Mouse (Mus musculus): Measurements from ENCODE around the gene Fancd2. TPM values are rescaled to one million over a fixed set of nuclear protein-coding genes. Genes with fewer than 3 reads are reported as not detected.
A peak's percentile ranks its signal among the peaks of the same experiment; 100 is the strongest.

Gene Fancd2
- total RNA-seq, 2 experiments from 2014 or later = 3.2 to 4.9 TPM

DNA sequence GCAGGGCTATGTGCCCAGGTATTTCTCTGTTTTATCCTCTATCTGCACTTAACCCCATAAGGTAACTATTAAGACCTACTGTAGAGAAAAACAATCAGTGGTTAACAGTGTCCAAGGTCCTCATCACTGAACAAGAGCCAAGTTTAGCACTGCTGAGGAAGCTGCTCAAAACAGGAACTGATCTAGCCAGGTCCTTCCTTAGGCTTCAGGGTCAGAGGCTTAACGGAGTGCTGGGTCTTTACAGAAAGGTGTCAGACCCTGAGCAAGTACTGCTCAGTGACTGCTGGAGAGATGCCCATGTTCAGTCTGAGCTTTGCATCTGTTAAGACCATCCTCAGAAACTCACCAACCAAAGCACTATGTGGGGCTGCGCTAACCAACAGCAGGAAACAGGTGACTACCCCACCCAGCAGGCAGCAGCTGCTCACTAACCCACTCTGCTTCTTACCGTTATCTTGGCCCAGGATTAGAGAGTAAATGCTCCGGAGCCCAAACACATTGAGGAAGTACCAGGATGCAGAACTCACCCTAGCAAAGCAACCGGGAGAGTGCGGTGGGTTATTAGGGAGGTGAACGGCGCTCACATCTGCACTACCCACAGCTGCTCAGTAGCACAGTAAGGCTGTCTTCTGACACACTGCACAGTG lies 13.9 kb upstream of the Fancd2 start:
- no peak for DNase-seq (ENCODE audit: low spot score in 2 of 2)

DNA sequence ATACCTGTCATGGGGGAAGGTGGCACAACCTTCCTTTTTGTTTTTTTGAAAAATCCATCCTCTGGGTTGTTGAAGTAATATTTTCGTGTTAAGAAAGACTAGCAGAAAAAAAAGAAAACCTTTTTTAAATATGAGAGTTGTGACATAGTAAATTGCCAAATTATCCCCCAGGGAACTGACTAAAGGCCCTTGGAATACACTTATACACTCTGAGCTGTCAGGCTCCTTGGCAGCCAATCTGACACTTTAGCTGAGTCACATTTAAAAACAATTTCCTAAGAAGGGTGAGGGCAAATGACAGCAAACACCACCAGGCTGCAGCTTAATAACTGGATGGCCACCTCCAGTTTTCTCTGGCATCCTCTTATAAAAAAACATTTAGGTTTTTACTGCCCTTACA lies 9.2 kb upstream of the Fancd2 start:
- DNase-seq (ENCODE audit: low spot score in 2 of 2) = no peak

DNA sequence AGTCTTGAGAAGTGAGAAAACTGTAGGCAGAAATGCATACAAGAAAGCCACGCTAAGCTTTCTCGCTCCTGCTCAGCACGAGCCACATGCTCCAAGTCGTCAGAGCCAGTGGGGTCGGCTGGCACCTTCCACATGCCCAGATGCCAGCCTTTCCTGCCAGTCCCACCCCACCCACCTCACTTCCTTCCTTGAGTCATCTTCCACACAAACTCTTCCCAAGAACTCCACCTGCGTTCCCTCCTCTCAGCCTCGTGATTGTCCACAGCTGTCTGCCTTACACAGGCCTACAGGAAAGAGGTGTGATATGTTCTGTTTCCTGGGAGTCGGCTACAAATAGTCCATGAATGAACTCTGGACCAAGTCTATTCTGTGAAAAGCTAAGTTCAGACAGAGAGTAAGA lies 8.1 kb upstream of the Fancd2 start:
- DNase-seq (ENCODE audit: low spot score in 2 of 2) = no peak

DNA sequence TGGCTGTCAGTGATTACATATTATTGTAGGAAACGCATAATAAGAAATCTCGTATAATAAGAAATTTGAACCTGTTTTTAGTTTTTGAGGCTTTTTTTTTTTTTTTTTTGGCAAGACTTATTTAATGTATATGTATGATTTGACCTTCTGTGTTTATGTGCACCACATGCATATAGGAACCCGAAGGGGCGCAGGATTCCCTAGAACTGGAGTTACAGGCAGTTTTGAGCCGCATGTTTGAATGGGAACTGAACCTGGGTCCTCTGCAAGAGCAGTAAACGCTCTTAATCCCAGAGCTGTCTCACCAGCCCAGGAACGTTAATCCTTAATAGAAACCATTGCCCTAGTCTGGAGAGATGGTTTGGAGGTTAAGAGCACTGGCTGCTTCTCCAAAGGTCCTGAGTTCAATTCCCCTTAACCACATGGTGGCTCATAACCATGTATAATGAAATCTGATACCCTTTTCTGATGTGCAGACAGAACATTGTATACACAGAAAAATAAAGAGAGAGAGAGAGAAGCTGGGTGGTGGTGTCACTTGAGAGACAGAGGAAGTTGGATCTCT lies 440 bp downstream of the Fancd2 start:
- DNase-seq (ENCODE audit: low spot score in 2 of 2) = no peak

DNA sequence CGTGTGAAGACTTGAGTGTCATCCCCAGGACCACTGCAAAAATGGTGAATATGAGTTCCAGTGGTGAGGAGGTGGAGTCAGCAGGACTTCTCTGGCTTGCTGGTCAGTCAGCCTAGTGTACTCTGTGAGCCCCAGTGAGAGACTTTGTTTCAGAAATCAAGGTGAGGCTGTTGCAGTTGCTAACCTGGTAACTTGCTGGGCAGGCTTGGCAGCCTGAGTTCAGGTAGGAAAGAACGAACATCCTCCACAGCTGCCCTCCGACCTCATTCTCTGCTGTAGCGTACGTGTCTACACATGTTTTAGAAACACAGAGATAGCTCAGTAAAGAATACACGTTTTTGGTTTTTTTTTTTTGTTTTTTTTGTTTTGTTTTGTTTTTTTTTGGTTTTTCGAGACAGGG lies 3.4 kb downstream of the Fancd2 start:
- no peak for DNase-seq (ENCODE audit: low spot score in 2 of 2)

GRCm38 (mm10) chr6:113541610-113542009 lies 10.1 kb downstream of the Fancd2 start:
- DNase-seq (ENCODE audit: low spot score in 2 of 2) = no peak

GRCm38 (mm10) chr6:113543906-113544481 lies 12.5 kb downstream of the Fancd2 start:
- no peak for DNase-seq (ENCODE audit: low spot score in 2 of 2)

- no peak for DNase-seq (ENCODE audit: low spot score in 2 of 2)
These were observed 28.3 kb downstream of the Fancd2 start for GRCm38 (mm10) chr6:113559736-113560135.

- no peak for DNase-seq (ENCODE audit: low spot score in 2 of 2)
These were observed 33.1 kb downstream of the Fancd2 start for GRCm38 (mm10) chr6:113564557-113564956.

DNA sequence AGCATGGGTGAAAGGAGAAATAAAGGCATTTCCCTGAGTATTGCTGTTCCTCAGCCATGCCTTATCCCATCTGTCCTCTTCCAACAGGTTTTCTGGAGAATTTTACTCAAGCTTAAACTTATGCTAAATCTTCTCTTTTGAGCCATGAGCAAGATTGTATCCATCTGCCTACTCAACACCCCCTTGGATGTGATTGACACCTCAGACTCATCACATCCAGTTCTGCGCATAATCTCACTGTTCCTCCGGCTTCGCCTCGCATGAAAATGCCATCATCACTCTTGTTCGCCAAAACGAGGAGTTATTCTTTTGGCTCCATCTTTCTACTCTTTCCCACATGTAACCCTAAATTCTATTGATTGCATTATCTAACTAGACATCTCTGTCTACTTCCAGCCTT lies 44.6 kb downstream of the Fancd2 start:
- DNase-seq (ENCODE audit: low spot score in 2 of 2) = no peak

DNA sequence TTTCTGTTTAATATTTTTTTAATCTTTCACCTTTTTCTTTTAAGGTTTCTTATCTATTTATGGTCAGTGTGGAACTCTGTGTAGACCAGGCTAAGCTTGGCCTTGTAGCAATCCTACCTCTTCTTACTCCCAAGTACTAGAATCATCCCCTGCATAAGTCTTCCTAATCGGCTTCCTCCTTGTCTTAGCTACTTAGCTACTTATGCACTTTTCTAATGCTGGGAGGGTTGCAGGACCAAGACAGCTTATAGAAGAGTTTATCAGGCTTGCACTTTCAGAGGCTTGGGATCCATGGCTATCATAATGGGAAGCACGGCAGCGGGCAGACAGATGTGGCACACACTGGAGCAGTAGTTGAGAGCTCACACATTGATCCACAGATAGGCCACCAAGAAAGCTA lies 47.8 kb downstream of the Fancd2 start:
- DNase-seq (ENCODE audit: low spot score in 2 of 2) = no peak

GRCm38 (mm10) chr6:113583023-113583422 lies 51.5 kb downstream of the Fancd2 start:
- no peak for DNase-seq (ENCODE audit: low spot score in 2 of 2)

DNA sequence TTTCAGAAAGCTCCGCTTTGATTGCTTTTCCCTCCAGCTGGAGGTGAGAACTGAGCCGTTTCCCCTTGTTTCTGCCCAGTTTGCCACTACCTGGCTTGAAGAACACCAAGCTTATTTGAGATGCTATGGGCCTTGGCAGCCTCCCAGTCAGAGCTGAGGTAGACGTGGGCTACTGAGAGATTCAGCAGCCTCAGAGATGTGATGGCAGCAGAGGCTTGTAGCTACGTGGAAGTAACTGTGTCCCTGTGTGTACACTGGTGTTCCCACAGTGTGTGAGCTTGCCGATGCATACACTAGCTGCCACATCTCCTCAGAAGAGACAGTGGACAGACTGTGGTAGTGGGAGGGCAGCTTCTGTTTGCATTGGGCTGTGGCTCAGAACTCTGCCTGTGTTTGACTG lies 53.6 kb downstream of the Fancd2 start:
- DNase-seq (ENCODE audit: low spot score in 2 of 2) = no peak

- DNase-seq (ENCODE audit: low spot score in 2 of 2) = peak in 1 of 2 experiments; percentile 32
These were observed 55.1 kb downstream of the Fancd2 start for GRCm38 (mm10) chr6:113586466-113587183.

DNA sequence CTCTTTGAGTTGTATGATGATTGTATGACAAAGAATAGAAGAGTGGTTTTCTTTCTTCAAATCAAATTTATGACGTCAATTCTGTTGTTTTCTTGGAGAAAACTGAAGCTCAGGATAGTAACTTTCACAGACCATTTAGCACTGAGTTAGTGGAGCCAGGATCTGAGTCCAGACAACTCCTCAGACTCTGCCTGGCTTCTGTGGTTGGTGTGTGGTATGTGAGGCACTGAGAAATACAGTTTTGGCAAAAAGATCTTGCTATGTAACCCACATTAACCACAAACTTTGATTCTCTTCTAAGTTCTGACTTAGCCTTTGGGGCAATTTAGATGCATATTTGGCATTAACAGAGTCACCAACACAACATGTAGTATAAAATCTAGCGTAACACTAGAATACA lies 61.2 kb downstream of the Fancd2 start:
- no peak for DNase-seq (ENCODE audit: low spot score in 2 of 2)

DNA sequence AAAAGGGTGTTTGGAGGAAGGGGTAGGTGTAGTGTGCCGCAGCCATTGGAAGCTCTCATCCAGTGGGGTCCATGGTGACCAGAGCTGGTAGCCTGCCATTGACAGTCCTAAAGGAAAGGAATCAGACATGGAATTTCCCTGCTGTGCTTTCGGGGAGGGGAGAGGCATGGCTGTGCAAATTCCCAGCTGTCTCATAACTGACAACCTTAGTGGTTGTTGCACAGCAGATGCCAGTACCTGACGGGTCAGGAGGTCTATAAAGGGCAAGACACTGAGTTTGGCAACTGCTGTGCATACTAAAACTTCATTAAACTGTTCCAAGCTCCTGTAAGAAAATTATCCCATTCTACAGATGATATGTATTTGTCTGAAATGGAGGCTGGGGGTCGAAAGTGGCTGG lies 66.5 kb downstream of the Fancd2 start:
- DNase-seq (ENCODE audit: low spot score in 2 of 2) = no peak

DNA sequence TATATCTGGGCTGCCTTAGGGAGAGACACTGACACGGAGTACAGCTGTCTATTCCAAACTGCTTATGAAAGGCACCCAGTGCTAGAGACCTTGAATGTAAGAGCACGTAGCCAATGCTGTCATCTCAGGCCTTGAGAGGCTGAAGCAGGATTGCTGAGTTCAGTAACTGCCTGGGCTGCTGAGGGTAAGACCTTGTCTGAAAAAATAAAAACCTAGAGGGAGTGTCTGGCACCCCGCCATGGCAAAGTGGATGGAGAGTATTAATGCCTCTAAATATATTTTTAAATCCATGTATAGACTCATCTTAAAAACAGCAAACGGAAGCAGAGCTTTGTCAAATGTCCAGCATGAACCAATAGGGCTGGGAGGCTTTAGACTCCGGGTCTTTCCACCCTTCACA lies 68.4 kb downstream of the Fancd2 start:
- no peak for DNase-seq (ENCODE audit: low spot score in 2 of 2)

DNA sequence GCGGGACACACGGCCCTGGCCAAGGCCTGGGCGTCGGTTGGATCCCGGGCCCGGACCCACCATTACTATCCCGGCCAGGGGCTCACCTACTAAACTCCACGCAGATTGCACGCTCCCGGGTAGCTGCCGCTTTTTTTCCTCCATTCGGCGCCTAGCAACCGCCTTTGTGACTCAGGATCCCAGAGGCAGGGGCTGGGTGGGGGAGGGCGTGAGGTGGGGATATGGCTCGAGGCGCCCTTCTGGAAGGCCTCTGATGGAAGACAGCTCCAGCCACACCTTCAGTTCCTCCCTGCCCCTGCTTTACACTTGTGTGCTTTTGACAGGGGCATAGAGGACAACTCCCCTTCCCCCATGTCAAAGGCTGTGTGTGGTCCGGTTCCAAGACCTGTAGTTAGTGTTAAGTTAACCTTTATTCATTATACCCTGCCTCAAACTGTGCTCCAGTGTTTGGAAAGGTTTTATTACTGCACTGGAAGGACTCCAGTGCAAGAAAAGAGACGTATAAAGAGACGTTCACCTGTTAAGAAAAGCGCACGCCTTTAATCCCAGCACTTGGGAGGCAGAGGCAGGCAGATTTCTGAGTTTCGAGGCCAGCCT lies 69.2 kb downstream of the Fancd2 start, which contains the start of gene Fancd2os:
TSS of gene Fancd2os (minus strand) at position 173 of the 597 bp plus-strand sequence.
- DNase-seq (ENCODE audit: low spot score in 2 of 2) = no peak

GRCm38 (mm10) chr6:113602821-113603220 lies 71.3 kb downstream of the Fancd2 start:
- no peak for DNase-seq (ENCODE audit: low spot score in 2 of 2)

GRCm38 (mm10) chr6:113603993-113604392 lies 72.5 kb downstream of the Fancd2 start:
- peak in 1 of 2 experiments; percentile 18 for DNase-seq (ENCODE audit: low spot score in 2 of 2)

- DNase-seq (ENCODE audit: low spot score in 2 of 2) = peak; percentile 87 to 90
These were observed 73.1 kb downstream of the Fancd2 start, which contains the start of gene Brk1 for GRCm38 (mm10) chr6:113604432-113605223. Gene Brk1, plus strand, starts transcription at chr6:113604772.

Data from layer of hippocampus, postnatal 10 days (tissue).